Mouse (Mus musculus): ENCODE measurements at regions not wholly inside any gene's neighbourhood (a gene's known extent, or its start where the extent isn't known, plus 50 kb on each side); places are given as distances from the start of the nearest gene placed in this dataset.

DNA sequence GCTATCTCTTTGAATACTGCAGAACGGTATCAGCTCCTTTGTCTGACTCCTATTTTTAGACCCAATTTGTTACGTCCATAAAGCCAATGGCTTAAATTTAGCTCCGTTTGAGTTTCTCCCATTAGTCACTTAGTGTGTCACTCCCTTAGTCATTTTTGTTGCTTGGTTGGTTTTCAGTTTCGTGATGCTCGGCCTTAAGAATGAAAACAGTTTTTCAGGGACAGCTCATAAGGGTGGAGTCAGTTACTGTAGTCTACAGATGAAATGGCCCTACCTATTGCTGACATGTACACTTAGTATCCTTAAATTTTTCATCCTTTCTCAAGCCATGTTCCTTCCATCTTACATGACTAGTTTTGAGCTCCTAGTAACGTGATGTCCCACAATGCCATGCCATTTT, 54.5 kb upstream of the Cerkl start:
- TF ChIP-seq POLR2A (IDR thresholded peaks at IDR 0.05; ENCODE audit: low read depth, low read length), result no peak
- TF ChIP-seq CTCF (conservative IDR thresholded peaks at IDR 0.05; ENCODE audit: insufficient read depth, insufficient read length, low read depth, low read length), result no peak
